Mouse (Mus musculus) embryonic facial prominence, embryonic 11.5 days (tissue): ENCODE data around the gene Adap1. TPM values are rescaled to one million over a fixed set of nuclear protein-coding genes. Genes with fewer than 3 reads are reported as not detected.

Source experiments
- ATAC-seq: fragments of 200-750 bp; cut with Nextera tagmentation; replicated peaks from 2 replicates; pipeline ENCODE4 v1.8.0; 2017; ENCODE audit warnings: low read depth; ENCODE audit not compliant: insufficient number of reproducible peaks, low FRiP score, low TSS enrichment
- DNase-seq: peaks from one replicate; pipeline ENCODE4 v3.0.0-alpha.2; 2015; ENCODE audit warnings: low spot score
- H3K27ac ChIP-seq: fragments of 300-500 bp; sonication (generic); replicated peaks from 2 replicates; pipeline ENCODE4 v1.5.1; 2014; ENCODE audit warnings: mild to moderate bottlenecking, low read depth, low read length, control low read depth
- H3K27me3 ChIP-seq: fragments of 300-500 bp; sonication (generic); 2 replicates; pipeline ENCODE4 v1.6.1; 2014; ENCODE audit warnings: mild to moderate bottlenecking, low read length, moderate library complexity, mixed read lengths; ENCODE audit not compliant: control insufficient read depth, insufficient read depth
- H3K36me3 ChIP-seq: fragments of 300-500 bp; sonication (generic); replicated peaks from 2 replicates; pipeline ENCODE4 v1.6.1; 2014; ENCODE audit warnings: low read depth, mild to moderate bottlenecking, low read length, moderate library complexity, mixed read lengths; ENCODE audit not compliant: control insufficient read depth, insufficient read depth
- H3K4me1 ChIP-seq: fragments of 300-500 bp; sonication (generic); 2 replicates; pipeline ENCODE4 v1.6.1; 2014; ENCODE audit warnings: low read length, mixed read lengths; ENCODE audit not compliant: control insufficient read depth, insufficient read depth
- H3K4me2 ChIP-seq: fragments of 300-500 bp; sonication (generic); 2 replicates; pipeline ENCODE4 v1.6.1; 2014; ENCODE audit warnings: low read depth, mild to moderate bottlenecking, control low read depth, low read length, moderate library complexity
- H3K4me3 ChIP-seq: fragments of 300-500 bp; sonication (generic); 2 replicates; pipeline ENCODE4 v1.5.1; 2014; ENCODE audit warnings: low read depth, low read length, control low read depth
- H3K9ac ChIP-seq: fragments of 300-500 bp; sonication (generic); replicated peaks from 2 replicates; pipeline ENCODE4 v1.6.1; 2014; ENCODE audit warnings: mild to moderate bottlenecking, control low read depth, low read length
- H3K9me3 ChIP-seq: fragments of 300-500 bp; sonication (generic); replicated peaks from 2 replicates; pipeline ENCODE4 v1.6.1; 2016; ENCODE audit warnings: mild to moderate bottlenecking, low read length, inconsistent platforms, mixed read lengths; ENCODE audit not compliant: control insufficient read depth
- WGBS: fragments of 180-500 bp; shearing (Covaris S2); extraction: QIAGEN DNeasy Blood & Tissue Kit; methylation state at CpG from one replicate; pipeline ENCODE4 v1.1.7; 2014; 5-methylcytosine and 5-hydroxymethylcytosine counted together
- microRNA counts: library from miRNA; unstranded; fragments of <30 nt; microRNA quantifications from one replicate; lab custom pipeline; 2016
- microRNA-seq: library from miRNA; unstranded; fragments of <30 nt; microRNA quantifications from one replicate; pipeline ENCODE4, GENCODE M21; 2016; ENCODE audit warnings: borderline number of aligned reads
- polyA plus RNA-seq: library from polyadenylated mRNA; unstranded; fragments of >200 nt; fragmentation: Nextera tagmentation; extraction: Ambion mirVana; gene quantifications from 2 replicates; pipeline ENCODE4 v1.2.1, GENCODE M21; 2014

Adap1 gene
- polyA plus RNA-seq, 1 experiment from 2014 or later: 1.7 TPM

DNA sequence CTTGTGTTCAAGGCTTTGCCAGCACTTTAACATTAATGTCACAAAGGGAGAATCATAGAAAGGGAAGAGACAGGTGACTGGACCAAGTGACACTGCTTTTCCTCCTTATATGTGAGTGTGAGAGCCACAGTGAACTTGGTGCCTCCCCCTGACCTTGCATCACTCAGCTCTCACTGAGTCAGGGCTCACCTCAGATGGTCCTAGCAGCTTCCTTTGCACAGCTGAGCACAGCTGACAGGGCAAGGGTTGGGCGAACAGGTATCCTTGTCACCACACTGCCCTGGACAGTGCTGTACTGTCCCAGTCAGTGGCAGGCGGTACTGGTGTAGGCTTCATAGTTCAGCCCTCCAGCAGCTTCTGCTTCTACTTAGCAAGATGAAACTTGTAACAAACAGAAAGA is 97.8 kb downstream of the Adap1 start:
- H3K9me3 ChIP-seq: no peaks in the 10 kb centered on the region
- no peak overlapping the region for H3K27ac ChIP-seq
- DNase-seq (no peak), ATAC-seq (no peak)
- H3K4me3 ChIP-seq: no peak overlapping the region
- H3K4me2 ChIP-seq: no peak overlapping the region
- 98% methylated on average over 2 of the region's 2 CpGs for WGBS
- no peaks in the 10 kb centered on the region for H3K27me3 ChIP-seq
- no peak overlapping the region for H3K9ac ChIP-seq
- peaks cover 5% of the 10 kb centered on the region for H3K36me3 ChIP-seq
- no peaks in the 10 kb centered on the region for H3K4me1 ChIP-seq

DNA sequence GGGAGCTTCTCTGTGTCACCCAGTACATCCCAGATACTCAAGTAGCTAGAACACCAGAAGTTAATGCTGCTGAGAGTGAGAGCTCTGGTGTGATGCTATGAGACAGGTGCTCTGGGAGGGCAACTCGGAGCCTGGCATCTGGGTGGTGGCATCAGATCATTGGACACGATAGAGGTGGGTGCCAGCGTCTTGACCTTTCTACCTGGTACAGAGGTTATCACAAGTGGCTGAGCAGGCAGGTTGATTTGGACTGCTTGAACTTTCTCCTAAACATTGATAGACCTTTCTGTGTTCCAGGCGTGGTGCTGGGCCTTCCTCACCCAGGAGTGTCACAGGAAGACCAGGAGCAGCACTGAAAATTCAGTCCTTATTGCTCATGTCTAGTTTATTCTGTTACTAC is 98.2 kb downstream of the Adap1 start:
- WGBS: 89% methylated on average over 4 of the region's 4 CpGs
- H3K36me3 ChIP-seq: peaks cover 5% of the 10 kb centered on the region

DNA sequence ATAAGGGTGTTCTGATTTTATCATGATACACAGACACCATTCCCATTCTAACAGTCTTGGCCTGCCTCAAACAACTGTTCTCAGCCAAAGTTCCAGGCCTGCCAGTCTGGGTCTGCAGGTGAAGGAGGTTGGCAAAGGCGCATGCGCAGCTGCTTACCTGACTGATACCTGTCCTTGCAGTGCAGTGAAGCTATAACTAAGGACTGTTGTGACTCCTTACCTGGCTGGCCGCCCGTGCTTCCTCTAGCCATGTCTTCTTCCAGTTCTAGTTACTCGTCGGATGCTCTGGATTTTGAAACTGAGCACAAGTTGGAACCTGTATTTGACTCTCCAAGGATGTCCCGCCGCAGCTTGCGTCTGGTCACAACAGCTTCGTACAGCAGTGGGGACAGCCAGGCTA is 102.1 kb downstream of the Adap1 start:
- WGBS: 94% methylated on average over 10 of the region's 10 CpGs

More for the DNA sequence above, 98.2 kb downstream of the Adap1 start:
- no peaks in the 10 kb centered on the region for H3K27me3 ChIP-seq
- ATAC-seq (no peak), DNase-seq (no peak)
- no peak overlapping the region for H3K4me2 ChIP-seq
- H3K27ac ChIP-seq: no peak overlapping the region
- no peaks in the 10 kb centered on the region for H3K9me3 ChIP-seq
- H3K9ac ChIP-seq: no peak overlapping the region
- H3K4me3 ChIP-seq: no peak overlapping the region
- no peaks in the 10 kb centered on the region for H3K4me1 ChIP-seq

More for the DNA sequence above, 102.1 kb downstream of the Adap1 start:
- peaks cover 3% of the 10 kb centered on the region for H3K36me3 ChIP-seq
- H3K9ac ChIP-seq: no peak overlapping the region
- DNase-seq (no peak), ATAC-seq (no peak)
- no peak overlapping the region for H3K4me3 ChIP-seq
- no peaks in the 10 kb centered on the region for H3K9me3 ChIP-seq
- H3K27me3 ChIP-seq: no peaks in the 10 kb centered on the region
- H3K4me1 ChIP-seq: no peaks in the 10 kb centered on the region
- H3K4me2 ChIP-seq: no peak overlapping the region
- H3K27ac ChIP-seq: no peak overlapping the region

MicroRNA genes within 50 kb of the gene (microRNA counts, 519-probe panel; counts per million panel counts)
- microRNA mmu-miR-339-3p (lab: Ali Mortazavi, UCI) (not detected), microRNA mmu-miR-339-5p (lab: Ali Mortazavi, UCI) (not detected)

Small RNA genes within 50 kb of the gene (microRNA-seq; reads per million reads assigned to microRNA genes)
- gene Mir339: 526 reads per million, percentile 64 among the genes with 10 or more reads in this experiment

Other genes with a start within 250 kb of the Adap1 start
- gene Prkar1b, start 175.6 kb downstream of the Adap1 start, polyA plus RNA-seq: 8.7 and 11.7 TPM in 2 replicates
- 6.8 and 7.4 TPM in 2 replicates for gene Dnaaf5, start 175.4 kb downstream of the Adap1 start, polyA plus RNA-seq
- 42.9 and 45.9 TPM in 2 replicates for gene Sun1, start 125.0 kb downstream of the Adap1 start, polyA plus RNA-seq
- 123 and 146 TPM in 2 replicates for gene Get4, start 73.3 kb downstream of the Adap1 start, polyA plus RNA-seq
- 116 and 123 TPM in 2 replicates for gene Cox19, start 25.8 kb upstream of the Adap1 start, polyA plus RNA-seq
- gene Cyp2w1, start 27.0 kb upstream of the Adap1 start, polyA plus RNA-seq: 0.41 and 0.46 TPM in 2 replicates
- 1.6 and 1.7 TPM in 2 replicates for gene Gpr146, start 52.1 kb upstream of the Adap1 start, polyA plus RNA-seq
- 0.18 and 0.27 TPM in 2 replicates for gene C130050O18Rik, start 79.7 kb upstream of the Adap1 start, polyA plus RNA-seq
- gene Gper1, start 97.5 kb upstream of the Adap1 start, polyA plus RNA-seq: 0.42 and 0.82 TPM in 2 replicates
- gene 3110082I17Rik, start 134.9 kb upstream of the Adap1 start, polyA plus RNA-seq: 27.1 and 28.8 TPM in 2 replicates
- gene Zfand2a, start 158.9 kb upstream of the Adap1 start, polyA plus RNA-seq: 5.4 and 6.4 TPM in 2 replicates
- 3.0 and 5.9 TPM in 2 replicates for gene Uncx, start 217.9 kb upstream of the Adap1 start, polyA plus RNA-seq